Mouse (Mus musculus) frontal cortex, adult (tissue): ENCODE measurements around the gene Ccl12.
A peak's percentile ranks its signal among the peaks of the same experiment; 100 is the strongest.

Experiments used
- ATAC-seq: cut with Nextera tagmentation; 2 replicates; pipeline ENCODE4 v1.9.2; 2017; ENCODE audit warnings: mild to moderate bottlenecking, moderate library complexity, mixed read lengths; ENCODE audit not compliant: low TSS enrichment

The Ccl12 gene

DNA sequence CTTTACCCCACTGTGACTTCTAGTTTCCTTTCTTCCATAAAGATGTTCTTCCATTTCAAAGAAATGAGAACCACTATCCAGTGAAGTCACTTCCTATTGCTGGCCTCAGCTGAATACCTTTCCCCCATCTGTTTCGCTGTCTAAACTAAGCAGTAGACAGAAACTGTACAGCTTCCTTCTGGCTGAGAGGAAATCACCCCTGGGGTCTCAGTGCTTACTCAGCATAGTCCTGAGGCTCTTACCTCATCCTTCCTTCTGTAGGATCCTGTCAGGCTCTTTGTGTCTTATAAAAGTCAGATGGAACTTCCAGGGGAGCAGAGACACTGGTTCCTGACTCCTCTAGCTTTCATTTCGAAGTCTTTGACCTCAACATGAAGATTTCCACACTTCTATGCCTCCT lies at the start of gene Ccl12:
Gene Ccl12 (plus strand): TSS at position 317 of the 400 bp plus-strand sequence.
- no peak for ATAC-seq

- no peak for ATAC-seq
Measured at GRCm38 (mm10) chr11:82053849-82054248, 47.8 kb upstream of the Ccl12 start.

- ATAC-seq, result peak; percentile 81; the same call in 1 of the 2 replicates
Measured at GRCm38 (mm10) chr11:82057646-82058045, 44.0 kb upstream of the Ccl12 start, which contains the start of gene Ccl11. Gene Ccl11 (plus strand): TSS chr11:82057823.

DNA sequence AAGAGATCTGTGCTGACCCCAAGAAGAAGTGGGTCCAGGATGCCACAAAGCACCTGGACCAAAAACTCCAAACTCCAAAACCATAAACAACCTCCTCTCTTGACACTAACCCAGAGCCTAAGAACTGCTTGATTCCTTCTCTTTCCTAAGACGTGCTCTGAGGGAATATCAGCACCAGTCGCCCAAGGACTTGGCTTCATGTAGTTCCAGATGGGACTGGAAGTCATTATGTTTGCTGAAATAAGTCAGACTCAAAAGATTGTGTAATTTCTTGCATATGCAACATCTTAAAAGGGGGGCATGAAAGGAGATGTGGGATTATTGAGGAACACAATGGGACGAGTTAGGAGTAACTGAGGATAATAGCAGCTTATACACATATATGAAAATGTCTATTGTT lies 39.4 kb upstream of the Ccl12 start:
- no peak for ATAC-seq

GRCm38 (mm10) chr11:82063454-82063853 lies 38.2 kb upstream of the Ccl12 start:
- no peak for ATAC-seq

DNA sequence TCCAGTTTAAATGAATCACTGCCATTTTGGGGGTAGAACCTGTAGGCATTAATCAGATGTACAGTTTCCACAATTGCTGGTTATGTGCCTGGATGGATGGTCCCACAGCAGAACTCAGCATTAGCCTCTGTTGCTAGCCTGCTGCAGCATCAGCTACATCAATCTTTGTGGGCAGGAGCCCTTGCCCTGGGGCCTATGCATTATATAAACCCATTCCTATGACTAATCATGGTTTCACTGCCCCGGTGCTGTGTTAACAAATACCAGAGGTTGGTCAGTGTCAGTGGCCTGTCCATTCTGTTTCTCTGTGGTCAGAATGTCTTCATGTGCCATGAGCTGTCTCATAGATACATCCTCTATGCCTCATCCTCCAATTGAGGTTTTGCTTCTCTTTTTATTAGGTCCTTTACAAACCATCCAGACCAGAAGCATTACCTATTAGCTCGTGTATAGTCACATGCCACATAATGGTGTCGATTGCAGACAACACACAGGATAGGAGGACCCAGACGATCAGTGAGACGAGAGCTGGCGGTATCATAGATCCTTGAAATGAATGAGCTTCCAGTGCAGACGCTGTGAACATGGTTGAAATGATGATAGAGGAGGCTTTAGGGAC lies 34.6 kb upstream of the Ccl12 start:
- ATAC-seq, result no peak

- ATAC-seq, result no peak
Measured at GRCm38 (mm10) chr11:82071076-82071475, 30.6 kb upstream of the Ccl12 start.

DNA sequence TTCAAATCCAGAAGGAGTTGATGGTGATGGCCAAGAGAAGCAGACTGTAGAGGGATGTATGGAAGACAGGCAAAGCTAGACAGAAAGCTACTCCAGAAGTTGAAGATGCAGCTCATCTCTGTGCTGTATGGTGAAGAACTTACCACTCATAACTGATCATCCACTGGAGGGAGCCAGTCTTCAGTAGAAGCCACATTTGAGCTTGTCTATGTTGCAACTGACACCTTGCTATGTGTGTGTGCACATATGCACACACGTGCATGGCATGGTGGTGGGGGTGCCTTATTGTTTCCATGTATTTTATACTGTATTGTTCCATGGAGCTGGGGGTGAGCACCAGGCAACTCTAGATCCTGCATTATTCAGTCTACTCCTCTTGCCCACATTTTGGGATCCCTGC lies 29.3 kb upstream of the Ccl12 start:
- no peak for ATAC-seq

GRCm38 (mm10) chr11:82072984-82073383 lies 28.7 kb upstream of the Ccl12 start:
- ATAC-seq, result no peak

DNA sequence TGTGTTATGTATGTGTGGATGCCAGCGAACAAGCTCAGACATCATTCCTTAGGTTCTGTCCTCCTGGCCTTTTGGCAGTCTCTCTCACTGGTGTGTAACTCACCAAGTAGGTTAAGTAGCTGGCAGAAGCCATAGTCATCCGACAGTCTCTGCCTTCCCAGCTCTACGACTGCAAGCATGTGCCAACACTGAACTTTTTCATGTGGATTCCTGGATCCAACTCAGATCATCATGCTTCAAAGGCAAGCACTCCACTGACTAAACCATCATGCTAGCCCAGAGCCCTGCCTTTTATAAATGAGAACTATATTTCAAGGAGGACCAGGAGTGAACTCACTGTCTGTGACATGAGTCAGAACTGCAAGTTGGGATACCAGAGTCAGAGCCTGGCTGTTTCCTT lies 28.0 kb upstream of the Ccl12 start:
- ATAC-seq, result no peak

- ATAC-seq, result no peak
Measured at GRCm38 (mm10) chr11:82077031-82077430, 24.6 kb upstream of the Ccl12 start.

DNA sequence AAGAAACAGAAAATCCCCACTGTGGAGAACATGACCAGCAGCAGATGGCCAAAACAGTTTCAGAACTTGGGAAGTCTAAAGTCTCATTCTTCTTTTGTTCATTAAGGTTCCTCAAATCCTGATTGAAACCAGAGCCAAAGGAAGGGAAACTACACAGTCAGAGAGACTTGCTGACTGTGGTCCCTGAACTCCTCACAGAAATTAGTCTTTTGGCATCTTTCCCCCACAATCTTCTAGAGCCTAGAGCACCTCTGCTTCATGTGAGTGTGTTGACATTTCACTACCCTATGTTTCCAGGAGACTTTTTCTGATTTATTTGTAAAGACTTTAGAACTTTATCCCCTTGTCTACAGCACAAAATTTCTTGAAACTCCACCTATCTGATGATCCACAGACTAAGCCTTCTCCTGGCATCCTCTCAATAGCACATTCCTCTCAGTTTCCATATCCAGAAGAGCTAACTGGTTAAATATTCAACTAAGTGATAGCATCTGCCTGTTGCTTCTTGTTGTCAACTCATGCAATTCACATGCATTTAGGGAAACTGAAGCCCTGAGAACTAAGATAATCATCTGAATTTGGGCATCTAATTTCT lies 23.4 kb upstream of the Ccl12 start:
- ATAC-seq, result no peak

DNA sequence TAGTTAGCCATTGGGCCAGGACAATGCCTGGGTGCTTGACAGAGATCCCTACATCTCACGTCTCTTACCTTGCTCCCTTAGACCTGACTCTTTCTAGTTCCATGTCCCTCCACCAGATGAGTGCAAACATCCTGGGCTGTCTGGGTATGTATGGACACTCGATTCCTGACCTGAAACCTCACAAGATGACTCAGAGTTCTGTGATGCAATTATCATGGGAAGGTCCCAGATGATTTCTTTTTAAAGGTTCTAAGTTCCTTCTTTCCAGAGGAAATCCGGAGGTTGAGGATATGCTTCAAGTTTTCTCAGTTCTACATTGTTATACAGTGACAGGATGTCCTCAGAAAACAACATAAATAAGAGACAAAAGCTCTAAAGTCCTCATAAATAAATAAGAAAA lies 20.8 kb upstream of the Ccl12 start:
- ATAC-seq, result no peak

GRCm38 (mm10) chr11:82084360-82084759 lies 17.3 kb upstream of the Ccl12 start:
- no peak for ATAC-seq

- no peak for ATAC-seq
Measured at GRCm38 (mm10) chr11:82099511-82100323, 1.9 kb upstream of the Ccl12 start.

- no peak for ATAC-seq
Measured at GRCm38 (mm10) chr11:82101087-82101486, 558 bp upstream of the Ccl12 start.

- ATAC-seq, result no peak
Measured at GRCm38 (mm10) chr11:82109611-82110010, 8.0 kb downstream of the Ccl12 start.

DNA sequence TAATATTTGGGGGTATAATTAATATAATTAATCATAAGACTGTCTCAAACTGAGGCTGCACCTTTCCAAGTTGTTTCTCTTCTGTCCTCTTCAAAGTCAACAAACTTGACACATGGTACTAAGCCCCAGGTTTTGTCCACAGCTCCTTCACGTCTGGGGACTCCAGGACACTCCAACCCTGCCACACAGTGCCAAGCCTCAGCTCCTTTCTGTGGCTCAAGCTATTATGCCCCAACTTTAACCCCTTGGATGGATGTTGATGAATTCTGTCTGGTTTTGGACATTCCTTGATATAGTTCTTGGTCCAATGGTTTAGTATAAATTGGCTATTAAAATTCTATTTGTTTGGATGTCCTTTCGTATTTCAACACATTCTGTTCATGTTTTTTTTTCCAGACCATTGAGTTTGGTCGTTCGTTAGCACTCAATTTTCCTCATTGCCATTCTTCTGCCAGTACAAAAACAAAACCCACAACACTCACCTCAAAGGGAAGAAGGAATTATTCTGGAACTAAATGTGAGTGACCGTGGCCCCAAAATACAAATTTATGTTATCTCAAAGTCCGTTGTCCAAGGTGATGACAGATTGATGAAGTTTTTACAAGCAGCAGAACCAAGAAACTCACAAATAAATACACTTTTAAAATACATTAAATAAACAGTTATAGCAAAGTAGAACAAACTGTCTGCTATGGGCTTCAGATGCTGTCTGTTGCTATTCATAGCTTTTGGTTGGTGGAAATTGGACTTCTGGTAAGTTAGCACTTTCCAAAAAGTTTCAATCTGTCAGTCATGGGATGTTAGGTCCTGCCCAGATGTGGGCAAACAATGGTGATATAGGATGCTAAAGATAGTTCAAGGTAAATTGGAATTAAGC lies 9.0 kb downstream of the Ccl12 start:
- ATAC-seq, result no peak

DNA sequence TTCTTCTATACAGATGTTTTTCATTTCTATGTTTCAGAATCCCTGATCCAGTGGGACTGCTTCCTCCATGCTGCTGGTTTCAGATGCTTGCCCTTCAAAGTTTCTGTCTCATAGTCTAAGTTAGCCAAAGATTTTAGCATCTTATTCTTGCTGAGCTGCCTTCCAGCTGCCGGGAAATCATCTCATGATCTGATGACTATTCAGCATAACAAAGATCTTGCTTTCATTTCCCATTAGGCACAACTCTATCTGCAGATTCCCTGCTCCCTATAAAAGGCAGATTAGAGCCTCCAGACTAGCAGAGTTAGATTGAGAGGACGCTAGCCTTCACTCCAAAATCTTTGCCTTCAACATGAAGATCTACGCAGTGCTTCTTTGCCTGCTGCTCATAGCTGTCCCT lies 13.2 kb downstream of the Ccl12 start, which contains the start of gene Ccl8:
Gene Ccl8 (plus strand): TSS at position 301 of the 400 bp plus-strand sequence.
- no peak for ATAC-seq

DNA sequence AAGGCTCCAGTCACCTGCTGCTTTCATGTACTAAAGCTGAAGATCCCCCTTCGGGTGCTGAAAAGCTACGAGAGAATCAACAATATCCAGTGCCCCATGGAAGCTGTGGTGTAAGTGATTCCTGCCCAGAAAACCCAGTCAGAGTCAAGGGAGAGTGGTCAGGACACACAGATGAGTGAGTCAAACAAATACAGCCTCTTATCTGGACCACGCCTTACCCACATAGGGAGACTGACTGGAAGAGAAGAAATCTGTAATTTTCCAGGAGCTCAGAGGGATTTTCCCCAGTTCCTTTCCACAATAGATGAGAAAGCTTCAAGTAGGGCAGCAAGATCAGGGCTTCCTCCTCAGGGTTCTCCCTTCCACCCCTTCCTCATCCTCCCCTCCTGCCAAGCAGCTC lies 14.4 kb downstream of the Ccl12 start:
- ATAC-seq, result no peak

GRCm38 (mm10) chr11:82132977-82133376 lies 31.3 kb downstream of the Ccl12 start:
- no peak for ATAC-seq

DNA sequence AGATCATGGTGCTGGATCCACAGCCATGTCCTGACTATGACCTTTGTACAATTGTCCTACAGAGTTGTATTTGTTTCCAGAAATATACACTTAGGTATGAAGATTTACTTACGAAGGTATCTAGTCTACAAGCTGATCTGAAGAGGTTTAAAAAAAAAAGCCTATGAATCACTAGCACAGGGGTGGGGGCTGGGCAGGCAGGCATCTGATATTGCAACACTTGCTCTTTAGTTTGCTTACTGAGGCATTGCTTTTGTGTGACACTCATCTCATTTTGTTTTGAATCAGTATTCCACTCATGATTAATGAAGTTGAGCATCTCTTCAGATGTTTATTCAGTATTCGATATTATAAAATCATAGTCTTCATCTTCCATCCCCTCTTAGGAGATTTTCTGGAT lies 34.6 kb downstream of the Ccl12 start:
- ATAC-seq, result no peak
